In the genomic region with DNA sequence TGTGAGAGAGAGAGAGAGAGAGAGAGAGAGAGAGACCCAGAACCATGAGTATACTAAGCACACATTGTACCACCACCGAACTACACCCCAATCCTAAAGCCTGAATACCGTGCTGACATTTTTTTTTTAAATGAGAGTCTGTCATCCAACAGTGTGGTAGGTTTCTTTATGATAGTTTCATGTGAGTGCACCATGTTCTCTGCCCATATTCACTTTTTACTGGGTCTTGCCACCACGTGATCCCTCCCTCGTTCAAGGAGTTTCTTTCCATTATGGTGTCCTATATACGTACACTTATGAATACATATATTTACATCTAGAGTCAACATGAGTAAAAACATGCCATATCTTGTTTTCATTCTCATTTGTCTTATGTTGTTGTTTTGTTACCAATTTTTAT, we compare ENCODE assay signal across 9 mouse cellular contexts. TPM values are rescaled to one million over a fixed set of nuclear protein-coding genes. Genes with fewer than 3 reads are reported as not detected.
DNase-seq lines count a peak whose midpoint lies in the region; ATAC-seq lines count a peak whose summit lies in the region.
"Had no signal": no experiment of that assay in that cellular context is flagged by ENCODE, and none has a peak within 500 bp of the region (broad histone marks: within the 10 kb centered on the region; RNA-seq: fewer than 3 reads in every experiment).

No protein-coding gene starts in this region.

- no peaks in the 10 kb centered on the region for H3K36me3 ChIP-seq in lung, embryonic 15.5 days
- no peaks in the 10 kb centered on the region for H3K36me3 ChIP-seq in embryonic facial prominence, embryonic 13.5 days
- H3K36me3 ChIP-seq in limb, embryonic 10.5 days, result no peaks in the 10 kb centered on the region
- no peaks in the 10 kb centered on the region for H3K36me3 ChIP-seq in neural tube, embryonic 13.5 days

- peak overlapping the region; percentile 94 for H3K4me2 ChIP-seq in lung, embryonic 15.5 days
- peak overlapping the region; percentile 92 for H3K4me2 ChIP-seq in embryonic facial prominence, embryonic 13.5 days
- H3K4me2 ChIP-seq in neural tube, embryonic 13.5 days, result peak overlapping the region; percentile 98

- H3K27ac ChIP-seq in lung, embryonic 15.5 days, result no peak overlapping the region
- H3K27ac ChIP-seq in embryonic facial prominence, embryonic 13.5 days, result no peak overlapping the region
- no peak overlapping the region for H3K27ac ChIP-seq in limb, embryonic 10.5 days
- H3K27ac ChIP-seq in neural tube, embryonic 13.5 days (replicated peaks), result no peak overlapping the region

- H3K9ac ChIP-seq in lung, embryonic 15.5 days, result no peak overlapping the region
- no peak overlapping the region for H3K9ac ChIP-seq in embryonic facial prominence, embryonic 13.5 days
- H3K9ac ChIP-seq in neural tube, embryonic 13.5 days, result no peak overlapping the region

- no peak for ATAC-seq in lung, embryonic 15.5 days (ENCODE audit: borderline replicate concordance, extremely low read depth, low FRiP score, low TSS enrichment)
- no peak for ATAC-seq in embryonic facial prominence, embryonic 13.5 days (ENCODE audit: insufficient number of reproducible peaks, insufficient read depth, low FRiP score, low TSS enrichment, low read depth)
- no peak for ATAC-seq in neural tube, embryonic 13.5 days (ENCODE audit: low read depth)

- no peaks in the 10 kb centered on the region for H3K9me3 ChIP-seq in lung, embryonic 15.5 days
- H3K9me3 ChIP-seq in embryonic facial prominence, embryonic 13.5 days, result no peaks in the 10 kb centered on the region
- H3K9me3 ChIP-seq in limb, embryonic 10.5 days (replicated peaks), result no peaks in the 10 kb centered on the region
- no peaks in the 10 kb centered on the region for H3K9me3 ChIP-seq in neural tube, embryonic 13.5 days

- H3K4me3 ChIP-seq in lung, embryonic 15.5 days, result peak overlapping the region; percentile 62
- peak overlapping the region; percentile 59; the same call in 1 of the 2 replicates for H3K4me3 ChIP-seq in embryonic facial prominence, embryonic 13.5 days
- H3K4me3 ChIP-seq in limb, embryonic 10.5 days, result peak overlapping the region; percentile 59
- H3K4me3 ChIP-seq in neural tube, embryonic 13.5 days, result peak overlapping the region; percentile 63; the same call in 1 of the 2 replicates

- no peaks in the 10 kb centered on the region for H3K27me3 ChIP-seq in lung, embryonic 15.5 days
- peaks cover 18% of the 10 kb centered on the region for H3K27me3 ChIP-seq in embryonic facial prominence, embryonic 13.5 days
- H3K27me3 ChIP-seq in limb, embryonic 10.5 days (ENCODE audit: low read depth, poor library complexity, severe bottlenecking), result peaks cover 31% of the 10 kb centered on the region
- 0 out of 2 replicates have a peak, but pooled peaks cover 2% of the 10 kb centered on the region for H3K27me3 ChIP-seq in neural tube, embryonic 13.5 days

- WGBS in lung, embryonic 15.5 days, result 68% methylated on average over 5 of the region's 5 CpGs
- 72% methylated on average over 5 of the region's 5 CpGs for WGBS in embryonic facial prominence, embryonic 13.5 days
- 88% methylated on average over 5 of the region's 5 CpGs for WGBS in limb, embryonic 10.5 days
- 82% methylated on average over 5 of the region's 5 CpGs for WGBS in neural tube, embryonic 13.5 days

- DNase-seq in lung, postnatal 36 days, result no peak
- DNase-seq in limb, embryonic 10.5 days (ENCODE audit: low spot score), result no peak
- DNase-seq in spleen, adult 18-20 months, result no peak
- no peak for DNase-seq in T-cell, adult 2 months (ENCODE audit: low spot score)
- no peak for DNase-seq in natural killer cell, adult 2 months (ENCODE audit: low spot score in 2 of 2)
- DNase-seq: kidney, postnatal 25 days had no signal

- H3K4me1 ChIP-seq in lung, embryonic 15.5 days, result no peaks in the 10 kb centered on the region
- peaks cover 8% of the 10 kb centered on the region for H3K4me1 ChIP-seq in embryonic facial prominence, embryonic 13.5 days
- peaks cover 13% of the 10 kb centered on the region for H3K4me1 ChIP-seq in limb, embryonic 10.5 days
- H3K4me1 ChIP-seq in neural tube, embryonic 13.5 days (replicated peaks), result peaks cover 11% of the 10 kb centered on the region

RNA-seq across cellular contexts. Expression of a gene that starts 0.9 kb away (rescaled TPM):
- polyA plus RNA-seq in lung, embryonic 15.5 days (2015; fragmentation: Nextera tagmentation; extraction: Ambion mirVana), result 10.8 TPM in 2 replicates
- polyA plus RNA-seq in embryonic facial prominence, embryonic 13.5 days (2015; fragmentation: Nextera tagmentation; extraction: Ambion mirVana), result 5.8 and 6.1 TPM in 2 replicates
- 1.9 and 2.5 TPM in 2 replicates for polyA plus RNA-seq in limb, embryonic 10.5 days (2016; fragmentation: Nextera tagmentation; extraction: Ambion mirVana)
- 4.6 and 5.9 TPM in 2 replicates for polyA plus RNA-seq in neural tube, embryonic 13.5 days (2015; fragmentation: Nextera tagmentation; extraction: Ambion mirVana)

RNA-seq across cellular contexts. Expression of a gene that starts 48.4 kb away (rescaled TPM):
- 504 and 516 TPM in 2 replicates for polyA plus RNA-seq in lung, embryonic 15.5 days (2015; fragmentation: Nextera tagmentation; extraction: Ambion mirVana)
- polyA plus RNA-seq in embryonic facial prominence, embryonic 13.5 days (2015; fragmentation: Nextera tagmentation; extraction: Ambion mirVana), result 489 and 515 TPM in 2 replicates
- 530 and 546 TPM in 2 replicates for polyA plus RNA-seq in limb, embryonic 10.5 days (2016; fragmentation: Nextera tagmentation; extraction: Ambion mirVana)
- 425 and 477 TPM in 2 replicates for polyA plus RNA-seq in neural tube, embryonic 13.5 days (2015; fragmentation: Nextera tagmentation; extraction: Ambion mirVana)
